Mouse (Mus musculus) forebrain, postnatal 0 days (tissue): Measurements from ENCODE around the gene Telo2. TPM values are rescaled to one million over a fixed set of nuclear protein-coding genes. Genes with fewer than 3 reads are reported as not detected.

Experiments
- ATAC-seq: fragments of 200-750 bp; cut with Nextera tagmentation; 2 replicates; pipeline ENCODE4 v1.8.0; 2017; ENCODE audit warnings: mild to moderate bottlenecking, moderate library complexity
- DNase-seq: peaks from one replicate; pipeline ENCODE4 v3.0.0-alpha.2; 2015
- H3K27ac ChIP-seq: fragments of 300-500 bp; sonication (generic); 2 replicates; pipeline ENCODE4 v1.5.1; 2014; ENCODE audit warnings: low read depth, mild to moderate bottlenecking, antibody characterized with exemption, low read length, moderate library complexity, mixed read lengths
- H3K27me3 ChIP-seq: fragments of 300-500 bp; sonication (generic); 2 replicates; pipeline ENCODE4 v1.6.1; 2014; ENCODE audit warnings: mild to moderate bottlenecking, low read length, mixed read lengths; ENCODE audit not compliant: insufficient read depth
- H3K36me3 ChIP-seq: fragments of 300-500 bp; sonication (generic); 2 replicates; pipeline ENCODE4 v1.6.1; 2014; ENCODE audit warnings: mild to moderate bottlenecking, moderate library complexity; ENCODE audit not compliant: insufficient read depth
- H3K4me1 ChIP-seq: fragments of 300-500 bp; sonication (generic); 2 replicates; pipeline ENCODE4 v1.6.1; 2014; ENCODE audit warnings: antibody characterized with exemption; ENCODE audit not compliant: insufficient read depth
- H3K4me2 ChIP-seq: fragments of 300-500 bp; sonication (generic); 2 replicates; pipeline ENCODE4 v1.6.1; 2014; ENCODE audit warnings: low read depth, mild to moderate bottlenecking, moderate library complexity
- H3K4me3 ChIP-seq: fragments of 300-500 bp; sonication (generic); 2 replicates; pipeline ENCODE4 v1.5.1; 2014; ENCODE audit warnings: low read depth, low read length, mixed read lengths
- H3K9ac ChIP-seq: fragments of 300-500 bp; sonication (generic); 2 replicates; pipeline ENCODE4 v1.6.1; 2014; ENCODE audit warnings: mild to moderate bottlenecking
- H3K9me3 ChIP-seq: fragments of 300-500 bp; sonication (generic); 2 replicates; pipeline ENCODE4 v1.6.1; 2016; ENCODE audit warnings: low read length
- CTCF ChIP-seq: sonication (generic); IDR thresholded peaks from 2 replicates; pipeline ENCODE4 v1.5.1; 2016; ENCODE audit warnings: antibody characterized with exemption, control low read depth, low read depth
- WGBS: fragments of 180-500 bp; shearing (Covaris S2); extraction: QIAGEN DNeasy Blood & Tissue Kit; methylation state at CpG from one replicate; pipeline ENCODE4 v1.1.7; 2014; 5-methylcytosine and 5-hydroxymethylcytosine counted together
- polyA plus RNA-seq: library from polyadenylated mRNA; unstranded; fragments of >200 nt; fragmentation: Nextera tagmentation; extraction: Ambion mirVana; gene quantifications from 2 replicates; pipeline ENCODE4 v1.2.1, GENCODE M21; 2015
- total RNA-seq: library from RNA; depleted of rRNA; stranded (reverse); fragments of >200 nt; gene quantifications from 2 replicates; pipeline ENCODE4 v1.2.3, GENCODE M21; 2014

The Telo2 gene
- total and polyA plus RNA-seq, 2 experiments from 2014 or later = 35.6 to 92.2 TPM

DNA sequence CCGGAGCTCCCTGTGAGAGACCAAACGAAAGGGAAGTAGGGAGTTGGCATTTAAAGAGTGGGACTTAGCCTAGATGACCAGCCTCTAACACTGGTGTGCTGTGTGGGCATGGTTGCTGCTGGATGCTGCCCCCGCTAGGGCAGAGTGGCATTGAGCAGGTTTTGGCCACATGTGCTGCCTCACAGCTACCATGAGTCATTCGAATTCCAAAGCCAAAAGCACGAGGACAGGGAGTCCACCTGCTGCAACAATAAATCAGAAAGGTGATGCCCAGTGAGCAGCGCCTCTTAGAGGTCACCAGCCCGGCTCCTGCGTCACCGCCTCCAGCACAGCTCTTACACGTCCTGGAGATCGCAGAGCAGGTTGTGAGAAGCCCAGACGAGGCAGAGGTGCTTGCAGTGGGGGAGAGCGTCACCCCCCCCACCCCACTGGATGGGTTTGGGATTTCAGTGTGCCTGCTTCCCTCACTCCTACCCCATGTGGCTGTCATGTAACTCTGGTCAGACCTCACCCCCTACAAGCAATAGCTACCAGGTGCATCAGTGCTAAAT, 30.9 kb downstream of the Telo2 start:
- peaks cover 31% of the 10 kb centered on the region for H3K36me3 ChIP-seq
- 80% methylated on average over 13 of the region's 13 CpGs for WGBS
- H3K27ac ChIP-seq = no peak overlapping the region
- no peak overlapping the region for H3K9ac ChIP-seq
- H3K27me3 ChIP-seq = no peaks in the 10 kb centered on the region
- ATAC-seq (no peak), DNase-seq (no peak)
- no peaks in the 10 kb centered on the region for H3K4me1 ChIP-seq
- no peak overlapping the region for H3K4me2 ChIP-seq
- no peak overlapping the region for H3K4me3 ChIP-seq
- no peaks in the 10 kb centered on the region for H3K9me3 ChIP-seq
- TF ChIP-seq CTCF = no peak

DNA sequence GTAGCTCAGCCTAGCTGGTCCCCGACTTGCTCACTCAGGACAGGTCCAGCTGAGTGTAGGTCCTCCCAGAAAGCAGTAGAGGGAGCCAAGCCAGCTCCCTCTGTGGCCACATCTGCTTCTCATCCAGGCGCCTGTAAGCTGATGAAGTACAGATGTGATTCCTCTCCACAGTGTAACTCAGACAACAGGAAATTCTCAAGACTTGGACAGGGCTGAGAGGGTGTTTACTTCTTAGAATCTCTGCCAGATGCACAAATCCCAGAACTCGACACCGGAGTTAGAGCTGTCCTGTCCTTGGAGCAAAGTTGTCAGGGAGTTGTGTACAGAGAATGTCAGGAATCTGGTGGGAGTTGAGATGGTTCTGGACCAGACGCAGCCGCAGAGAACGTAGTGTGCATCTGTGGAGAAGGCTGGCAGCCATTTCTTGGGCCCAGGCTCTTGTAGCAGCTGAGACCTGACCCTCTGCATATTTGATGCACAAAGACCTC, 32.3 kb downstream of the Telo2 start, which contains the start of gene Tmem204:
TSS of gene Tmem204 (minus strand) at position 148 of the 488 bp plus-strand sequence.
- ATAC-seq (peak; percentile 34; the same call in 1 of the 2 replicates), DNase-seq (no peak)
- no peak within 1 kb of the TSS for H3K4me3 ChIP-seq
- H3K36me3 ChIP-seq = peaks cover 22% of the 10 kb centered on the region
- H3K9ac ChIP-seq = no peak within 1 kb of the TSS
- H3K27ac ChIP-seq = no peak within 1 kb of the TSS
- H3K9me3 ChIP-seq = no peaks in the 10 kb centered on the region
- TF ChIP-seq CTCF = 0 out of 2 replicates have a peak, but pooled peaks have one; percentile 24
- WGBS = 79% methylated on average over 7 of the region's 7 CpGs
- H3K4me1 ChIP-seq = no peaks in the 10 kb centered on the region
- H3K27me3 ChIP-seq = no peaks in the 10 kb centered on the region
- no peak within 1 kb of the TSS for H3K4me2 ChIP-seq

DNA sequence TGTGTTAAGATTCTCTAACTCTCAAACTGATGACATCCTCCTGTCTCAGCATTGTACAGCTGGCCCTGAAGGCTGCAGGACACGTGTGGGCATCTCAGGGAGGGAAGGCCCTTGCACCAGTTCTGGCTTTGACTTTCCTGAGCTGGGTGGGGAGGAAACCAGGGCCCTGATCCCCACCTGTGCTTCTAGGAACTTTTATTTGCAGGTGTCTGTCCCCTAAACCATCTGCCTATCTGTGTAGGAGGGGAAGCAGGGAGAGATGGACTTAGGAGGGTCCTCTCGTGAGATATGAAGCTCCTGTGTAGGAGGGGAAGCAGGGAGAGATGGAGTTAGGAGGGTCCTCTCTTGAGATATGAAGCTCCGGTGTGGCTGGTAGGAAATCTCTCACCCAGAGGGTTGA, 32.9 kb downstream of the Telo2 start:
- Histone ChIP-seq H3K4me2 (no peak overlapping the region), H3K36me3 (peaks cover 16% of the 10 kb centered on the region), H3K9me3 (no peaks in the 10 kb centered on the region), H3K4me3 (no peak overlapping the region), H3K9ac (no peak overlapping the region), H3K27me3 (no peaks in the 10 kb centered on the region), H3K27ac (no peak overlapping the region), H3K4me1 (no peaks in the 10 kb centered on the region)
- no peak for TF ChIP-seq CTCF
- 87% methylated on average over 3 of the region's 3 CpGs for whole genome bisulfite sequencing
- no peak for ATAC-seq
- DNase-seq = no peak

DNA sequence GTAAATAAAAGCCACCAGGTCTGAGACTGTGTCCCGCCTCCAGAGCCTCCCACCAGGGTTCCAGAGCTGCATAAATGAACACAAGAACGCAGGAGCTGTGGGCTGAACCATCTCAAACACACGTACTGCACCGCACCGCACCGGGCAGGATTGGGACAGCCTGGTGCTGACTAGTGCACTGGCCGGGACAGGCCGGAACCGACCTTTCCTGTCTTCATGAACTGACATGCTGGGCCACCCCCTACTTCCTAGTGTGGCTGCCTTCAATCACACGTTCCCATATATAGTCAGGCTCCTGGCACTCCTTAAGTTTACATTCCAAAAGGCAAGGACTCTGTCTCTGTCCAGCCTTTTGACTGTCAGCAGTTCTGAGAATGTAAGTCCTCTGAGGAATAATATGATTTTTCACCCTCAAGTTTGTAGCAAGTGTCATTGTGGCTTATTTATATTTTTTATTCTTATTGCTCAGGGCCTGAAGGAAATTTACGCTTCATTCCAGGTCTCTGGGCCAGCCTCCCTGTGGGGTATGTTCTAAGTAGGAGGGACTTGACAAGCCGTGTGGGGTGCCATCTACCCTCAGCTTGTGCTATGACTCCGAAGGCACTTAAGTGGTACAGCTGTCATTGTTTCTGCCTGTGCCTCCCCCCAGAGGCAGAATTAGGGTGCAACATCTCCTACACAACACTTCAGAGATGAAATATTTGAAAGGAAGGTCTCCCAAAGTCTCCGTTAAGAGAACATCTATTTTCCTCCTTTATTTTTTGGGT, 33.5 kb downstream of the Telo2 start:
- Histone ChIP-seq H3K36me3 (peaks cover 11% of the 10 kb centered on the region; the same call in 1 of the 2 replicates), H3K9me3 (no peaks in the 10 kb centered on the region), H3K9ac (no peak overlapping the region), H3K4me3 (no peak overlapping the region), H3K4me2 (no peak overlapping the region), H3K27me3 (no peaks in the 10 kb centered on the region), H3K27ac (peak overlapping the region; percentile 35; the same call in 1 of the 2 replicates), H3K4me1 (no peaks in the 10 kb centered on the region)
- DNase-seq = no peak
- no peak for TF ChIP-seq CTCF
- 82% methylated on average over 14 of the region's 14 CpGs for WGBS
- no peak for ATAC-seq

DNA sequence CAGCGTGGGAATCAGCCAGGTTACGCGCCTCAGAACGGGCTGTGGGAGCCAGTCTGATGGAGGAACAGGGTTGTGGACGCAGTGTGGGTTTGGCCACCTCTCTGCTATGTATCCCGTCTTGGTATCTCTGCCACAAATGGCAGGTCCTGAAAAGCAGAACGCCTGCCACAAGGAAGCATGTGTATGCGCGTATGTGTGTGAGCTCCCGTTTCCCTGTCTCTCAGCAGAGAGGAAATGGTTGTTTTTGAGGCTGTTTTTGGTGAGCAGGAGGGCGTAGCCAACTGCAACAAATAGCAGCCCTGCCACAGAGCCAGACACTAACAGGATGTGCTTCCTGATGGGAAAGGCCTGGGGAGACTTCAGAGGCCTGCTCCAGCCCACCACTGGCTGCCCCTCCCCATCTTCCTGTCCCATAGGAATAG, 34.8 kb downstream of the Telo2 start:
- no peak for ATAC-seq
- no peak for TF ChIP-seq CTCF
- H3K27me3 ChIP-seq = no peaks in the 10 kb centered on the region
- DNase-seq = no peak
- no peaks in the 10 kb centered on the region for H3K4me1 ChIP-seq
- H3K9ac ChIP-seq = no peak overlapping the region
- 0 out of 2 replicates have a peak overlapping the region, but pooled peaks have one; percentile 35 for H3K27ac ChIP-seq
- H3K4me3 ChIP-seq = peak overlapping the region; percentile 12; the same call in 1 of the 2 replicates
- H3K9me3 ChIP-seq = no peaks in the 10 kb centered on the region
- H3K4me2 ChIP-seq = no peak overlapping the region
- H3K36me3 ChIP-seq = peaks cover 11% of the 10 kb centered on the region; the same call in 1 of the 2 replicates
- 89% methylated on average over 11 of the region's 11 CpGs for WGBS

DNA sequence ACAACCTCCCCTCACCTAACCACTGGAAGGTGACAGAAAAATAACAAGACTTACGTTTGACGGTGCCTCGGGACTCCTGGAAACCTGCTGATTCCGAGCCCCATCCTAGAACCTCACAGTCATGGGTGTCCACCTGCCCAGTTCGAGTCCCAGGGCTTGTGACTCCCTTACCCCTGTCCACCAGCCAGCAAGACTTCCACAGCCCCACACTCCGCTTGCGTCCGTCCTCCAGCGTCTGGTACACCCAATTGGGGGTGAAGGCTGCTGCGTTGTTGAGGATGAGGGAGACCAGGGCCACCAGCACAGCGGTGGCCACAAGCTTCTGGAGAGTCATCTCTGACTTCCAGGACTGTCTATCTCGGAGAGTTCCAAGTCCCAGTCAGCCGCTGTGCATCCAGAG, 35.6 kb downstream of the Telo2 start:
- no peak for ATAC-seq
- H3K9ac ChIP-seq = no peak overlapping the region
- H3K4me1 ChIP-seq = no peaks in the 10 kb centered on the region
- no peaks in the 10 kb centered on the region for H3K9me3 ChIP-seq
- peaks cover 11% of the 10 kb centered on the region; the same call in 1 of the 2 replicates for H3K36me3 ChIP-seq
- WGBS = 91% methylated on average over 13 of the region's 13 CpGs
- no peak overlapping the region for H3K4me2 ChIP-seq
- H3K27ac ChIP-seq = no peak overlapping the region
- H3K4me3 ChIP-seq = peak overlapping the region; percentile 12; the same call in 1 of the 2 replicates
- H3K27me3 ChIP-seq = no peaks in the 10 kb centered on the region
- DNase-seq = no peak
- no peak for TF ChIP-seq CTCF
